Mouse (Mus musculus) embryonic facial prominence, embryonic 13.5 days (tissue): ENCODE results near the gene Lsg1. TPM values are rescaled to one million over a fixed set of nuclear protein-coding genes. Genes with fewer than 3 reads are reported as not detected.

ENCODE experiments used
- ATAC-seq: fragments of 200-750 bp; cut with Nextera tagmentation; 2 replicates; pipeline ENCODE4 v1.8.0; 2017; ENCODE audit warnings: low read depth; ENCODE audit not compliant: insufficient number of reproducible peaks, insufficient read depth, low FRiP score, low TSS enrichment
- H3K27ac ChIP-seq: fragments of 300-500 bp; sonication (generic); 2 replicates; pipeline ENCODE4 v1.5.1; 2015; ENCODE audit warnings: moderate library complexity, mild to moderate bottlenecking, inconsistent platforms
- H3K27me3 ChIP-seq: fragments of 300-500 bp; sonication (generic); 2 replicates; pipeline ENCODE4 v1.6.1; 2015; ENCODE audit warnings: mild to moderate bottlenecking, inconsistent platforms
- H3K36me3 ChIP-seq: fragments of 300-500 bp; sonication (generic); 2 replicates; pipeline ENCODE4 v1.6.1; 2015; ENCODE audit warnings: mild to moderate bottlenecking, inconsistent platforms
- H3K4me1 ChIP-seq: fragments of 300-500 bp; sonication (generic); 2 replicates; pipeline ENCODE4 v1.6.1; 2015; ENCODE audit warnings: inconsistent platforms
- H3K4me2 ChIP-seq: fragments of 300-500 bp; sonication (generic); 2 replicates; pipeline ENCODE4 v1.6.1; 2015; ENCODE audit warnings: moderate library complexity, mild to moderate bottlenecking, inconsistent platforms
- H3K4me3 ChIP-seq: fragments of 300-500 bp; sonication (generic); 2 replicates; pipeline ENCODE4 v1.5.1; 2015; ENCODE audit warnings: mild to moderate bottlenecking, inconsistent platforms
- H3K9ac ChIP-seq: fragments of 300-500 bp; sonication (generic); 2 replicates; pipeline ENCODE4 v1.6.1; 2015; ENCODE audit warnings: mild to moderate bottlenecking, inconsistent platforms
- H3K9me3 ChIP-seq: fragments of 300-500 bp; sonication (generic); 2 replicates; pipeline ENCODE4 v1.6.1; 2016; ENCODE audit warnings: inconsistent platforms
- WGBS: fragments of 180-500 bp; shearing (Covaris S2); methylation state at CpG from one replicate; pipeline ENCODE4 v1.1.7; 2015; ENCODE audit warnings: mixed read lengths; 5-methylcytosine and 5-hydroxymethylcytosine counted together
- polyA plus RNA-seq: library from polyadenylated mRNA; unstranded; fragments of >200 nt; fragmentation: Nextera tagmentation; extraction: Ambion mirVana; gene quantifications from 2 replicates; pipeline ENCODE4 v1.2.1, GENCODE M21; 2015

The Lsg1 gene
- polyA plus RNA-seq, 1 experiment from 2014 or later: 78.2 TPM

DNA sequence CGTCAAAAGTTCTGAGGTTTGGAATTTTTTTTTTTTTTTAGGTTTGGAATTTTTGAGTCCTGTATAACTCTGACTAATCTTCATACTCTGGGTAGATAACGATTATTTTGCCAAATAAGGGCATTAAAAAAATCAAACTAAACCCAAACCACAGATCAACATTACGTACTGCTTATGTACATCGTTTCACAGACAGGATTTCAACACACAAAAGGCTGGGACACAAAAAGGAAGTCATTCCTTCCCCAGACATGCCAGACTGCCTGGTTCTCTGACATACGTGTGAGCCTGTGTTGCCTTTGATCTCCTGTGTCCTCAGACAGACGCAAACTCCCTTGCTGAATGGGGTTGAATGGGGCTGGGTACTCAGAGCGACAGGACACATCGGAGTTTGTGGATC is 59.0 kb downstream of the Lsg1 start:
- Histone ChIP-seq H3K36me3 (peaks cover 43% of the 10 kb centered on the region), H3K27ac (no peak overlapping the region), H3K9ac (no peak overlapping the region), H3K4me3 (no peak overlapping the region), H3K9me3 (no peaks in the 10 kb centered on the region), H3K4me1 (no peaks in the 10 kb centered on the region), H3K27me3 (no peaks in the 10 kb centered on the region), H3K4me2 (no peak overlapping the region)
- 75% methylated on average over 8 of the region's 8 CpGs for WGBS
- ATAC-seq: no peak

DNA sequence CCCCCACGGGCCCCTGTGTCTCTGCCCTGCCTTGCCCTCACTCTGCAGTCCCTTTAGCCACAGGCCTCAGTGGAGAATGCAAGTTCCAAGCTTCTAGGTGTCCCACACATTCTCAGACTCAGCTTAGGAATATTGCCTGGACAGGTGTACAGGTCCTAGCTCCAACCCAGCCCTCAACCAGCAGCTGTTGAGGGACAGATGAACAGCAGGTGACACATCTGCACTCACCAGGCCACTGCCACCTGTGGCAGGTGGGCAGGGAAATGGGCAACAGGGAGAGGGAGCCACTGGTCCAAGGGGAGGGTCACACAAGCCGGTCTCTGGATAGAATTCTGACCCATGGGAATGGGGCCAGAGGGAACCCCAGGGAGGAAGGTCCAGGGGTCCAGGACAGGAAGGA is 59.5 kb downstream of the Lsg1 start:
- Histone ChIP-seq H3K4me3 (no peak overlapping the region), H3K4me2 (no peak overlapping the region), H3K27me3 (no peaks in the 10 kb centered on the region), H3K9ac (no peak overlapping the region), H3K27ac (no peak overlapping the region), H3K4me1 (no peaks in the 10 kb centered on the region), H3K36me3 (peaks cover 48% of the 10 kb centered on the region), H3K9me3 (no peaks in the 10 kb centered on the region)
- 70% methylated on average over 2 of the region's 2 CpGs for WGBS
- ATAC-seq: no peak

DNA sequence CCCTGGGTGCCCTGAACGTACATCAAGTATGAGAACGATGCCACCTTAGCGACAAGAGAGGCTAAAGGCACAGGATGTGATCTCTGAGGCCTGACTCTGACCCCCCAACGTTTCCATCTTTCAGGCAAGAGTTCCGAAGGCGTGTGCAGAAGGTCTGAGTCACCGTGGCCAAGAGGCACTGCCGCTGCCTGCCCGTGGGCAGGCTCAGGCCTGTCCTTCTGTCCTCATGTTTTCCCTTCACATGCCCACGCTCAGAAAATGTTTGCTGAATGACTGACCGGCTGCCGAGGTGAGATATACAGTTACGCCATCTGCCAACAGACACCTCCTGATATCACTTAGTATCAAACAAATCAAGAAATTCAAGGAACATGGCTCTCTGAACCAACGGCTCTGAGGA is 61.6 kb downstream of the Lsg1 start:
- no peaks in the 10 kb centered on the region for H3K4me1 ChIP-seq
- H3K27ac ChIP-seq: no peak overlapping the region
- no peaks in the 10 kb centered on the region for H3K27me3 ChIP-seq
- H3K9me3 ChIP-seq: no peaks in the 10 kb centered on the region
- no peak overlapping the region for H3K4me3 ChIP-seq
- H3K36me3 ChIP-seq: peaks cover 55% of the 10 kb centered on the region
- ATAC-seq: no peak
- WGBS: 77% methylated on average over 14 of the region's 14 CpGs
- H3K9ac ChIP-seq: no peak overlapping the region
- no peak overlapping the region for H3K4me2 ChIP-seq

DNA sequence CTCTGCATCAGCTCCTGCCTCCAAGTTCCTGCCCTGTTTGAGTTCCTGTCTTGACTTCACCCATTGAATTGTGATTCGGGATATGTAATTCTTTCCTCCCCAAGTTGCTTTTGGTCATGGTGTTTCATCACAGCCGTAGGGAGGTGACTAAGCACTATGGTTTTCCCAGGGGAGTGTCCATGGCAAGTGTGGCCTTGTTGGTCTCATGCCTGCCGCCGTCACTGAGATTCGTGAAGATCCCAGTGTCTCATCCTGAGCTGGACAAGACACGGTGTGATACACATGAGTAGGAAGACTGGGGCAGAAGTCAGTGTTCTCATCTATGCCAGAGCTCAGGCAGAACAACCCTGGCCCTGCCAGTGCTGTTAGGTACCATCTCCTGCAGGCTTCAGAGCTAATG is 62.9 kb downstream of the Lsg1 start:
- Histone ChIP-seq H3K4me1 (no peaks in the 10 kb centered on the region), H3K9me3 (no peaks in the 10 kb centered on the region), H3K4me3 (no peak overlapping the region), H3K9ac (no peak overlapping the region), H3K27me3 (no peaks in the 10 kb centered on the region), H3K36me3 (peaks cover 48% of the 10 kb centered on the region), H3K27ac (no peak overlapping the region), H3K4me2 (no peak overlapping the region)
- WGBS: 89% methylated on average over 6 of the region's 6 CpGs
- no peak for ATAC-seq

DNA sequence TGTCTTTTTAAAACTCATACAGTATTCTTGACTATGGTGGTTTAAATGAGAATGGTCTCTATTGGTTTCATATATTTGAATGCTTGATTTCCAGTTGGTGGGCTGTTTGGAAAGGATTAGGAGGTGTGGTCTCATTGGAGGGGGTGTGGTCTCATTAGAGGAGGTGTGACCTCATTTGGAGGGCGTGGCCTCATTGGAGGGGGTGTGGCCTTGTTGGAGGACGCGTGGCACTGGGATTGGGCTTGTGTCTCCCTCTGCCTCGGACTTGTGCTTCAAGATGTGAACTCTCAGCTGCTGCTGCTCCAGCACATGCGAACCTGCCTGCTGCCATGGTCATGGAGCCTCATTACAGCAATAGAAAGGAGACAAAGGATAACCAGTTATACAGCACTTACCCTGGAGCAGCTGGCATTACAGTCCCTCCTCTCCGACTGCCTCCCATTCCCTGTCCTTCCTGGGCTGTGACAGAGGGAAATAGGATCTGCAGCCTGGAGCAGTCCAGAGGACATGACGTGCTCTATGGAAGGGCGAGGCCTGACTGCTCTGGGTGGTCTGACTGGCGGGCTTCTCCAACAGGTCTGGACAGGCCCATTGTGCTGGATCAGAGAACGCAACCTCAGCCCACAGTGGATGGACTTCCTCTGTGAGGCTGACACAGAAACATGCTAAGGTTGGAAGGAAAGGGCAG is 65.0 kb downstream of the Lsg1 start:
- Histone ChIP-seq H3K9ac (no peak overlapping the region), H3K36me3 (peaks cover 34% of the 10 kb centered on the region), H3K9me3 (no peaks in the 10 kb centered on the region), H3K4me1 (peaks cover 8% of the 10 kb centered on the region; the same call in 1 of the 2 replicates), H3K27ac (no peak overlapping the region), H3K4me3 (no peak overlapping the region), H3K27me3 (no peaks in the 10 kb centered on the region), H3K4me2 (no peak overlapping the region)
- WGBS: 55% methylated on average over 10 of the region's 10 CpGs
- ATAC-seq: no peak

DNA sequence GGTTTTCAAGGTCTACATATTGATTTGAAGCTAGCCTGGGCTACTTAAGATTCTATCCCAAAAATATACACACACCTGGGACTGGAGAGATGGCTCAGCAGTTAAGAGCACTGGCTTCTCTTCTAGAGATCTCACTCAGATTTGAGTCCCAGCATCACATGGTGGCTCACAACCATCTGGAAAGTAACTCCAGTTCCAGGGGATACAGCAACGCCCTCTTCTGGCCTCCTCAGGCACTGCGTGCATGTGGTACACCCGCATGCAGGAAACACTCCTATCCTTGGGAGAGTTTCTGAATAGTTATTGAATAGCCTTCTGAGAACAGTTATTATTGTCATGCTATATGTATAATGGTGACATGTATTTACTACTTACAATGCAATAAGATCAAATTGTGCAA is 66.2 kb downstream of the Lsg1 start:
- no peak overlapping the region for H3K4me2 ChIP-seq
- 62% methylated on average over 3 of the region's 3 CpGs for WGBS
- peaks cover 36% of the 10 kb centered on the region for H3K36me3 ChIP-seq
- no peak overlapping the region for H3K27ac ChIP-seq
- H3K9ac ChIP-seq: no peak overlapping the region
- no peak overlapping the region for H3K4me3 ChIP-seq
- H3K27me3 ChIP-seq: no peaks in the 10 kb centered on the region
- H3K4me1 ChIP-seq: peaks cover 8% of the 10 kb centered on the region; the same call in 1 of the 2 replicates
- H3K9me3 ChIP-seq: no peaks in the 10 kb centered on the region
- no peak for ATAC-seq

DNA sequence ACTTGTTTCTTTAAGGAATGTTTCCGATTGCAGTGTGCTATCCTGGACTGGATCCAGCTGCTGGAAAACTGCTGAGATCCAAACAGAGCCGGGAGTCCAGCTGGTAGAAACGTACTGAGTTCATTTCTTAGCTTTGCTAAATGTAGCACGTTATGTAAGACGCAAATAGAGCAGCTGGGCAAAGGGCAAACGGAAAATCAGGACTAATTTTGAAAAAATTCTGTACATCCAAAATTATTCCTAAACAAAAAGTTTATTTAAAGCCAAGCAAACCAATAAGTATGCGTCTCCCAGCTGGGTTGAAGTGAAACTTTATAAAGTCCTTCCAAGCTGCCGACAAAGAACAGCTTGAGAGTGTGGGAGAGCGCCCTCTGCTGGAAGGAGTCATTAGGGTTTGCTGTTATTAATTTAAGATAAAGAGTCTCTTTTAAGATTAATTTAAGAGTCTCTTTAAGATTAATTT is 67.0 kb downstream of the Lsg1 start:
- whole genome bisulfite sequencing: 19% methylated on average over 9 of the region's 9 CpGs
- Histone ChIP-seq H3K27me3 (no peaks in the 10 kb centered on the region), H3K9ac (no peak overlapping the region), H3K4me1 (peaks cover 8% of the 10 kb centered on the region; the same call in 1 of the 2 replicates), H3K9me3 (peaks cover 2% of the 10 kb centered on the region; the same call in 1 of the 2 replicates), H3K4me3 (peak overlapping the region; percentile 16; the same call in 1 of the 2 replicates), H3K27ac (no peak overlapping the region), H3K4me2 (peak overlapping the region; percentile 44), H3K36me3 (peaks cover 33% of the 10 kb centered on the region)
- no peak for ATAC-seq

DNA sequence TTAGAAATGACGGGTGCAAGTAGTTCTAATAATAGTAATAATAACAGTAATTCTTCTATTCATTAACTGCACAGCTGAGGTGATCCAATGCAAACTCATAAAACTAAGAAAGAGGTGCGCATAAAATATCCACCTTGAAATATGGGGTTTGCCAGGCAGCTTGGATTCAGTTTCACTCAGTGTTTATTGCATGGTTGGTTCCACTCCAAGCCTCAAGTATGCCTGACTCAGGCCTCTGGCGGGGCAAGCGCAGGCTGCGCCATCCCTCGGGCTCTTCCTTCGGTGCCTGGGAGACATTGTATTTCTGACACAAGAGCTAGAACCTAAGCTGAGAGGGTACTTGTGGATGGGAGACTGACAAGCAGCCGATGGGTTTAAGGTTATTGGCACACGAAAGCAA is 68.8 kb downstream of the Lsg1 start:
- Histone ChIP-seq H3K4me3 (no peak overlapping the region), H3K9me3 (peaks cover 4% of the 10 kb centered on the region; the same call in 1 of the 2 replicates), H3K4me1 (peaks cover 9% of the 10 kb centered on the region; the same call in 1 of the 2 replicates), H3K4me2 (no peak overlapping the region), H3K36me3 (peaks cover 31% of the 10 kb centered on the region), H3K9ac (no peak overlapping the region), H3K27me3 (no peaks in the 10 kb centered on the region), H3K27ac (no peak overlapping the region)
- 75% methylated on average over 9 of the region's 9 CpGs for WGBS
- ATAC-seq: no peak

DNA sequence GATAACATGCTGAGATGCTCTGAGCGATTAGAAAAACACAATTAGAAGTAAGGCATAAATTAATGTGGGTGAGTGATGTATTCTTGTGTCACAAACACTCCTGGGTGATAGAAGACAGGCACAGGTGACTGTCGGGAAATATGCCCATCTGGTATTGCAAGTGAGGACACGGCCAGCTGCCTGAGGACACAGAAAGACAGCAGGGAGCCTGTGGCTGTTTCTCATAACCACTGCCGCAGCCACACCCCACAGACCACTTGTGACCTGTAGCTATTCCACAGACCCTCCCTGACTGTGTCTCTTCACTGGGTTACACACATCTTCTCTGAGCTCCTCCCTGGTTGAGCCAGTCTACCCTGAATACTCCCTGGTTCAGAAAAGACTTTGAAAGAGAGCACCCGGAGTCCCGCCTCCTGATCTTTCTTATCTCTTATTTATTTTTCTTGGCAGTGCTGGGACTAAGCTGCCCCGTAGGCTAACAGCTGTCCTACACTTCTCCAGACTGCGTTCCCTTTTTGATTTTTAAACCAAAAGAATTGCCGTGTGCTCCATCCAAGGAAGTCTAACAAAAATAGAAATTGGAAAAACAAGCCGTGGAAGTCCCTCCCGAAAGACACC is 69.6 kb downstream of the Lsg1 start:
- Histone ChIP-seq H3K27me3 (no peaks in the 10 kb centered on the region), H3K27ac (no peak overlapping the region; the same call in 1 of the 2 replicates), H3K4me3 (no peak overlapping the region), H3K9ac (no peak overlapping the region), H3K9me3 (peaks cover 4% of the 10 kb centered on the region; the same call in 1 of the 2 replicates), H3K4me1 (peaks cover 17% of the 10 kb centered on the region), H3K4me2 (no peak overlapping the region), H3K36me3 (peaks cover 23% of the 10 kb centered on the region)
- 62% methylated on average over 11 of the region's 11 CpGs for WGBS
- ATAC-seq: no peak

DNA sequence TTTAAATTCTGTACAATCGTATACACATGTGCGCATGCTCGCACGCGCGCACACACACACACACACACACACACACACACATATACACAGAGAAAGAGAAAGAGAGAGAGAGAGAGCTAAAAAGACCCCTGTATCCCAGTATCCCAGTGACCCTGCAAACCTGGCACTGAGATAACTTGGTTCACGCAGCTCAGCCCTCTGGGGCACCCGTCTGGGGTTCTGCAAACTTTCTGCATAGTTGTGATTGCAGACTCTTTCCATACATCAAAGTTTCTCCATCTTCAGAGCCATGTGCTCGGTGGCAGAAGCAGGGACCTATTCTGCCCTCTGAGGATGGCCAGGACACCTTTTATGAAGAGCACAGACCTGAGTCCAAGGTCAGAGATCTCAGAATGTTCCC is 70.4 kb downstream of the Lsg1 start:
- Histone ChIP-seq H3K27ac (no peak overlapping the region), H3K27me3 (no peaks in the 10 kb centered on the region), H3K36me3 (peaks cover 17% of the 10 kb centered on the region), H3K4me1 (peaks cover 25% of the 10 kb centered on the region), H3K9me3 (peaks cover 4% of the 10 kb centered on the region; the same call in 1 of the 2 replicates), H3K4me3 (no peak overlapping the region), H3K9ac (no peak overlapping the region), H3K4me2 (no peak overlapping the region)
- no peak for ATAC-seq
- 93% methylated on average over 9 of the region's 9 CpGs for WGBS

DNA sequence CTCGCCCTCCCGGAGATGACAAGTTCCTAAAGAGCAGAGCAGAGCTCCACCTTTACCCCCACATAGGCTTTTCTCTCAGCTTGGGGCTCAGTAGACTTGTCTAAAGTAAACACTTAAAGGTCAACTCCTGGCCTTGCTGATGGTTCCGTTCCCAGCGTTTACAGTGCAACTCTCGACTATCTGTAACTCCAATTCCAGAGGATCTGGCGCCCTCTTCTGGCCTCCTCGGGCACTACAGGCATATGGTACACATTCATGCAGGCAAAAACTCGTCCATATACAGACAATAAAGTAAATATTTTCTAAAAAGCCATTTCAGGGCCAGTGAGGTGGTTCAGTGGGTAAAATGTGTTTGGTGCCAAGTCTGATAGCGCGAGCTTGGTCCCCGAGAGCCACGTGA is 72.0 kb downstream of the Lsg1 start:
- Histone ChIP-seq H3K4me2 (no peak overlapping the region), H3K4me3 (no peak overlapping the region), H3K9me3 (peaks cover 4% of the 10 kb centered on the region; the same call in 1 of the 2 replicates), H3K27ac (no peak overlapping the region), H3K9ac (no peak overlapping the region), H3K27me3 (no peaks in the 10 kb centered on the region), H3K36me3 (peaks cover 17% of the 10 kb centered on the region), H3K4me1 (peaks cover 35% of the 10 kb centered on the region)
- ATAC-seq: no peak
- 67% methylated on average over 12 of the region's 12 CpGs for WGBS
